Mouse (Mus musculus): ENCODE measurements around the gene Cntn2. TPM values are rescaled to one million over a fixed set of nuclear protein-coding genes. Genes with fewer than 3 reads are reported as not detected.

The Cntn2 gene
- polyA plus RNA-seq, 1 experiment from 2014 or later, result 0.26 TPM

- H3K9ac ChIP-seq, result no peak overlapping the region
- no peaks in the 10 kb centered on the region for H3K4me1 ChIP-seq
- no peak overlapping the region for H3K4me3 ChIP-seq (replicated peaks)
- H3K4me2 ChIP-seq, result no peak overlapping the region
- no peak overlapping the region for H3K27ac ChIP-seq
- no peaks in the 10 kb centered on the region for H3K9me3 ChIP-seq
- H3K36me3 ChIP-seq, result no peaks in the 10 kb centered on the region
- 84% methylated on average over 8 of the region's 8 CpGs for WGBS
- no peaks in the 10 kb centered on the region for H3K27me3 ChIP-seq (replicated peaks)
- ATAC-seq (ENCODE audit: insufficient read depth, low FRiP score, low read depth), result no peak
Measured at GRCm38 (mm10) chr1:132570906-132571305, 27.9 kb upstream of the Cntn2 start.

- ATAC-seq (ENCODE audit: insufficient read depth, low FRiP score, low read depth), result no peak
- no peaks in the 10 kb centered on the region for H3K4me1 ChIP-seq
- no peak overlapping the region for H3K4me3 ChIP-seq (replicated peaks)
- no peaks in the 10 kb centered on the region for H3K36me3 ChIP-seq
- H3K27me3 ChIP-seq (replicated peaks), result no peaks in the 10 kb centered on the region
- 92% methylated on average over 15 of the region's 15 CpGs for WGBS
- H3K27ac ChIP-seq, result no peak overlapping the region
- H3K9me3 ChIP-seq, result no peaks in the 10 kb centered on the region
- H3K4me2 ChIP-seq, result no peak overlapping the region
- H3K9ac ChIP-seq, result no peak overlapping the region
Measured at GRCm38 (mm10) chr1:132570068-132570780, 27.2 kb upstream of the Cntn2 start.

DNA sequence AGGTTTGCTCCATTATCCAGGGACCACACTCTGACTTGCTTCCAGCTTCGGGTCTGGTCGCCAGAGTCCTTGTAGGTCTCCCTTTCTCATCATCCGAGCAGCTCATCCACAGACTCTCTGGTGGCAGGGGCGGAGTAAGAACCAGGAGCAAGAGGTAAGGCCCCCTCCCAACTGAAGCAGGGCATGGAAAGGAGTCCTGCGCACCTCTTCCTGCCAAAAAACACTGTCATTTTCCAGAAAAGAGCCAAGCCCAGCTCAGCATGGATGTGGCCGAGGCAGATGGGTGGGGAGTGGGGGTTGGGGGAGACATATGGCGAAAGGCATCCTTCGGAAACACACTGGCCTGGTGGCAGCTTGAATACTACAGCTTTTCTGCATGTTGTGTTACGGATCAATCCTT lies 26.5 kb upstream of the Cntn2 start:
- H3K4me2 ChIP-seq, result no peak overlapping the region
- H3K36me3 ChIP-seq, result no peaks in the 10 kb centered on the region
- no peaks in the 10 kb centered on the region for H3K4me1 ChIP-seq
- H3K4me3 ChIP-seq (replicated peaks), result no peak overlapping the region
- no peak for ATAC-seq (ENCODE audit: insufficient read depth, low FRiP score, low read depth)
- no peaks in the 10 kb centered on the region for H3K9me3 ChIP-seq
- WGBS, result 77% methylated on average over 9 of the region's 9 CpGs
- no peaks in the 10 kb centered on the region for H3K27me3 ChIP-seq (replicated peaks)
- no peak overlapping the region for H3K9ac ChIP-seq
- H3K27ac ChIP-seq, result no peak overlapping the region

GRCm38 (mm10) chr1:132567336-132568125 lies 24.5 kb upstream of the Cntn2 start:
- no peak overlapping the region for H3K27ac ChIP-seq
- H3K27me3 ChIP-seq (replicated peaks), result no peaks in the 10 kb centered on the region
- no peaks in the 10 kb centered on the region for H3K36me3 ChIP-seq
- no peak overlapping the region for H3K9ac ChIP-seq
- no peaks in the 10 kb centered on the region for H3K4me1 ChIP-seq
- no peak overlapping the region for H3K4me3 ChIP-seq (replicated peaks)
- ATAC-seq (ENCODE audit: insufficient read depth, low FRiP score, low read depth), result no peak
- H3K4me2 ChIP-seq, result no peak overlapping the region
- 76% methylated on average over 11 of the region's 11 CpGs for WGBS
- H3K9me3 ChIP-seq, result no peaks in the 10 kb centered on the region

- H3K36me3 ChIP-seq, result no peaks in the 10 kb centered on the region
- no peak overlapping the region for H3K4me3 ChIP-seq (replicated peaks)
- no peaks in the 10 kb centered on the region for H3K9me3 ChIP-seq
- H3K4me1 ChIP-seq, result no peaks in the 10 kb centered on the region
- no peak overlapping the region for H3K27ac ChIP-seq
- no peak for ATAC-seq (ENCODE audit: insufficient read depth, low FRiP score, low read depth)
- H3K9ac ChIP-seq, result no peak overlapping the region
- no peaks in the 10 kb centered on the region for H3K27me3 ChIP-seq (replicated peaks)
- H3K4me2 ChIP-seq, result no peak overlapping the region
- WGBS, result 51% methylated on average over 7 of the region's 7 CpGs
Measured at GRCm38 (mm10) chr1:132565766-132566165, 22.7 kb upstream of the Cntn2 start.

- Histone ChIP-seq H3K27ac (no peak overlapping the region), H3K9me3 (no peaks in the 10 kb centered on the region), H3K4me1 (no peaks in the 10 kb centered on the region), H3K4me2 (no peak overlapping the region), H3K27me3 (replicated peaks) (no peaks in the 10 kb centered on the region), H3K36me3 (no peaks in the 10 kb centered on the region), H3K4me3 (replicated peaks) (no peak overlapping the region), H3K9ac (no peak overlapping the region)
- ATAC-seq (ENCODE audit: insufficient read depth, low FRiP score, low read depth), result no peak
- 18% methylated on average over 6 of the region's 6 CpGs for WGBS
Measured at GRCm38 (mm10) chr1:132564946-132565345, 21.9 kb upstream of the Cntn2 start.

DNA sequence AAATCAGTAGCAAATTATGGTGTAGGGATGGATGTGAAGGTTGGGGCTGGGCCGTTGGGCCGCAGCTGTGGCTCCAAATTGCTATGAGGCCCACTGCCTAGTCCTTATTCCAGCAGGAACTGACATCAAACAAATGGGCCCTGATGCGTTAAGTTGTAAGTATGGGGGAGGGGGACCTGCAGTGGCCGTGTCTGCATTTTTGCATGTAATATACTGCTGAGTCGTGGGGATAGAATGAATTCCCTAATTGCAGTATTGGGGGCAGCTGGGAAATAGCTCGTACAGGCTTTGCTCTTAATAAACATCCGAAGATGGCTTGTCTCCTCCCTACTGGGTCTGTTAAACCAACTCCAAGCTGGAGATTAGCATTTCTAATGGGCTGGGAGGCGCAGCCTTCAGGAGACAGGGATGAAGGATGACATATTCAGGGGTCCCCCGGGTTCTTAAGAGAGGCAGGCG lies 19.3 kb upstream of the Cntn2 start:
- Histone ChIP-seq H3K4me2 (no peak overlapping the region), H3K27ac (no peak overlapping the region), H3K9me3 (no peaks in the 10 kb centered on the region), H3K9ac (no peak overlapping the region), H3K4me1 (peaks cover 15% of the 10 kb centered on the region), H3K36me3 (no peaks in the 10 kb centered on the region), H3K27me3 (replicated peaks) (no peaks in the 10 kb centered on the region), H3K4me3 (replicated peaks) (no peak overlapping the region)
- WGBS, result 33% methylated on average over 10 of the region's 10 CpGs
- no peak for ATAC-seq (ENCODE audit: insufficient read depth, low FRiP score, low read depth)

- Histone ChIP-seq H3K36me3 (no peaks in the 10 kb centered on the region), H3K27me3 (replicated peaks) (no peaks in the 10 kb centered on the region), H3K4me1 (peaks cover 16% of the 10 kb centered on the region), H3K9ac (no peak overlapping the region), H3K27ac (no peak overlapping the region), H3K4me3 (replicated peaks) (no peak overlapping the region), H3K4me2 (no peak overlapping the region), H3K9me3 (no peaks in the 10 kb centered on the region)
- no peak for ATAC-seq (ENCODE audit: insufficient read depth, low FRiP score, low read depth)
- 56% methylated on average over 8 of the region's 8 CpGs for WGBS
Measured at GRCm38 (mm10) chr1:132560907-132561700, 18.0 kb upstream of the Cntn2 start.

DNA sequence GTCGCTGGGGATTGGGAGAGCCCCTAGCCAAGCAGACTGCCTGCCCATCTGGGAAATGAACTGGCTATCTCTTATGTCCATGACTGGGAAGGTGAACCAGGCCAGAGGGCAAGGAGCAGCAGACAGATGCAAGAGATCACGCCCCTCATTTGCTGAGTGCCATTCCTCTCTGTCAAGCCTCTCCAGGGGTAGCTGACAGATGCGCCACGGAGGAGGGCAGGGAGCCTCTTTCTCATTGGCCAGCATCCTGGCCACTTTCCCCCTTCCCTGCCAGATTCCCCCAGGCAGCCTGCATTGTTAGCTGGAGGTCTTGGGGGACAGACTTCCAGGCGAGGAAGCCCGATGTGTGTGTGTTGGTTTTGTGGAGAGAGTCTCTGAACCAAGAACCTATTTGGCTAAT lies 16.0 kb upstream of the Cntn2 start:
- Histone ChIP-seq H3K36me3 (no peaks in the 10 kb centered on the region), H3K4me3 (replicated peaks) (no peak overlapping the region), H3K27ac (no peak overlapping the region), H3K27me3 (replicated peaks) (no peaks in the 10 kb centered on the region), H3K4me2 (no peak overlapping the region), H3K4me1 (peaks cover 16% of the 10 kb centered on the region), H3K9me3 (no peaks in the 10 kb centered on the region), H3K9ac (no peak overlapping the region)
- 34% methylated on average over 6 of the region's 6 CpGs for WGBS
- no peak for ATAC-seq (ENCODE audit: insufficient read depth, low FRiP score, low read depth)

GRCm38 (mm10) chr1:132557901-132558631 lies 15.0 kb upstream of the Cntn2 start:
- Histone ChIP-seq H3K4me1 (peaks cover 16% of the 10 kb centered on the region), H3K36me3 (no peaks in the 10 kb centered on the region), H3K4me3 (replicated peaks) (no peak overlapping the region), H3K9ac (no peak overlapping the region), H3K27ac (no peak overlapping the region), H3K4me2 (no peak overlapping the region), H3K9me3 (no peaks in the 10 kb centered on the region), H3K27me3 (replicated peaks) (no peaks in the 10 kb centered on the region)
- ATAC-seq (ENCODE audit: insufficient read depth, low FRiP score, low read depth), result peak; percentile 76
- WGBS, result 15% methylated on average over 9 of the region's 9 CpGs

DNA sequence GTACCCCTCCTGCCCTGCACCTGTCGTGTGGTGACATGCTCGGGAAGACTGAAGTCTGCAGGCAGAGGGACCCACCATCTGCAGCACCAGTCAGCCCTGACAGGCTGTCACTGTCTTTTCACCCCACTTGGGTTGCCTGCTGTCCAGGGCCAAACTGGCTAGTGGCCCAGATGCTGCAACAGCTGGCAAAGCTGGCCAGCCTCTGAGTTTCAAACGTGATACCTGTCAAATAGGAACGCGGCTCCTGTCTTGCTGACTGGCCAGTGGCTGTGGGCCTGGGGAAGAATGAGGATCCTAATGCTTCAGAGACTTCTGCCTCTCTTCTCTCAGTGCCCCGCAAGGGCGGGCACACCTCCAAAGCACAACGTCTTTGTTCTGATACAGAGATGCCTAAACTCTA lies 733 bp upstream of the Cntn2 start:
- WGBS, result 75% methylated on average over 8 of the region's 8 CpGs
- no peak overlapping the region for H3K4me3 ChIP-seq (replicated peaks)
- H3K27me3 ChIP-seq (replicated peaks), result peaks cover 36% of the 10 kb centered on the region
- no peaks in the 10 kb centered on the region for H3K9me3 ChIP-seq
- H3K4me2 ChIP-seq, result no peak overlapping the region
- H3K27ac ChIP-seq, result no peak overlapping the region
- H3K36me3 ChIP-seq, result no peaks in the 10 kb centered on the region
- no peak overlapping the region for H3K9ac ChIP-seq
- peaks cover 15% of the 10 kb centered on the region; the same call in 1 of the 2 replicates for H3K4me1 ChIP-seq
- no peak for ATAC-seq (ENCODE audit: insufficient read depth, low FRiP score, low read depth)

Measured in stomach, embryonic 15.5 days (tissue).